Mouse (Mus musculus): Measurements from ENCODE around the gene Spag8. TPM values are rescaled to one million over a fixed set of nuclear protein-coding genes. Genes with fewer than 3 reads are reported as not detected.

The Spag8 gene
- total RNA-seq (2021), result under 1 TPM in 1 of 2 experiments, not detected in 1; 0.33 TPM
- long read RNA-seq, experiment 1, result 0 reads
- long read RNA-seq, experiment 2, result 0 reads

GRCm38 (mm10) chr4:43653161-43654015 lies at the start of gene Spag8:
Gene Spag8, minus strand, starts transcription at chr4:43653594.
- DNase-seq, result no peak

DNA sequence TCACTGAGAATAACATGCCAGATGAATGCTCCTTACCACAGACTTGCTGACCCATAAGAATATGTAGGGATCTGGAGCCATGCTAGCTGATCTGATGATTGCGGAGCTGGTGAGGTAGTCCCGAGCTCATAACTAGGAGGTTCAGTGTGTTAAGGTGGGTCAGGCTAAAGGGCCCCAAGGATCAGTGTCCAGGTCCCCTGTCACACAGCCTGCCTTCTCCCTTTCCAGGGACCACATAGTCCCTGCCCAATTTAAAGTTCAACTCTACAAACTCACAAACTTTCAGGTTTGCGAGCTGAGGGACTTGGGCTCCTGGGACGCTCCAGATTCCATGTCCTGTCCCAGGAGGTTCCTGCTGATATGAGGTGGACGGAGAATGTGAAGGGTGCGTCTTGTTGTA lies 47.3 kb upstream of the Spag8 start, which contains the start of gene Olfr70:
Olfr70 (minus strand) TSS at position 101 of the 400 bp plus-strand sequence.
- no peak for DNase-seq

DNA sequence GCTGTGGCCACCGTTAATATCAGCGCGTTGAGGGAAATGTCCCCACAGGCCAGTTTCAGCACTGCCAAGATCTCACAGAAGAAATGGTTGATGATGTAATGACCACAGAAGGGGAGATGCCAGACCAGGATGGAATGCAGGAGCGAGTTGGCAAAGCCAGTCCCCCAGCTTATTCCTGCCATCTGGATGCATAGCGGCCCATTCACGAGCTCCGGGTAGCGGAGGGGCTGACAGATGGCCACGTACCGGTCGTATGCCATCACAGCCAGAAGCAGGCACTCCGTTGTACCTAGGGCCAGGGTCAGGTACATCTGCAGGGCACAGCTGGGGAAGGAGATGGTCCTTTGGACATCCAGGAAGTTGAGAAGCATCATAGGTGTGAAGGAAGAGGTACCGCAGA lies 43.2 kb upstream of the Spag8 start:
- no peak for DNase-seq

GRCm38 (mm10) chr4:43695249-43695671 lies 41.9 kb upstream of the Spag8 start:
- DNase-seq, result peak; percentile 67

GRCm38 (mm10) chr4:43694439-43695248 lies 41.2 kb upstream of the Spag8 start:
- no peak for DNase-seq

DNA sequence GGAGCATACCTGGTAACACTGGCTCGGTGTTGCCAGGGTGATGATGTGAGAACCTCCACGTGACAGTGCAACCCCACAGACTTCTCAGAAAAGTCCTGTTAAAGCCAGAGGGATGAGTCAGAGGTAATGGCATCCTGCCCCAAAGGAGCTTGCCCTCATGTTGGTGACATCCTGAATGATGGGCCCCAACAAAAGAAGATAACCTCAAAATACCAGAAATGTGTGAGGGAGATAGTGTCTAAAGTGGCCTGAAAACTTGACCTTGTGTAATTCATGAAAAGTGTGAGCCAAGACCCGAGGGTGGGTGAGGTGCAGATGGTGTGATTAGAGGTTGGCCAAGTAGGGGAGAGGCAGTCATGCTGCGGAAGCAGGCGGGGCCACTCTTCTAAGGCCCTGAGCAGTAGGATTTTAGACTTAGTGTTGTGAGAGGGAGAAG lies 40.4 kb upstream of the Spag8 start:
- DNase-seq, result peak; percentile 35

DNA sequence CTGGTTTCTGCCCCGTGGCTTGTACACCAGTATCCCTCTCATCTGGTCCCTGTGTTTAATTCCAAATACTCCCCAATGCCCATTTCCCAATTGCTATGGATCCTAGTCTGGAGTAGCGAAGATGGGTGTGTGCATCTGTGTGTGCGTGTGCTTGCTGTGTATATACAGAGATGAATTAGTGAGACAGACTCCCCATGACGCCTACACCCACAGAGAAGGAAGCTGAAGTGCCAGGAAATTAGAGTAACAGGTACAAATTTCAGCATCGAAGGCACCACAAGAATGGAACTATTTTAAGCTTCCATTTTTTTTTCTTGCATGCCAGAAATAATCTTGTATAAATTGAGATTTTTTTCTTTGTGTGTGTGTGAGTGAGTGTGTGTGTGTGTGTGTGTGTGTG lies 37.6 kb upstream of the Spag8 start:
- no peak for DNase-seq

DNA sequence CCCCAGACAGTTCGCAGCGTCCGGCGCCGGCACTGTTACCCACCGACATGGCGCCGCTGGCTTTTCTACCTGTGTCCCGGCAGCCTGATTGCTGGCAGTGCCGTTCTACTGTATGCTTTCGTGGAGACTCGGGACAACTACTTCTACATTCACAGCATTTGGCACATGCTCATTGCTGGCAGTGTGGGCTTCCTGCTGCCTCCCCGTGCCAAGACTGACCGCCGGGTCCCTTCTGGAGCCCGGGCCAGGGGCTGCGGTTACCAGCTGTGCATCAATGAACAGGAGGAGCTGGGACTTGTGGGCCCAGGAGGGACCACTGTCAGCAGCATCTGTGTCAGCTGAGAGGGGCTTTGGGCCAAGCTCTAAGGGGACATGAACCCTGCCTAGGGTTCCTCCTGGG lies 36.6 kb upstream of the Spag8 start:
- DNase-seq, result no peak

- peak; percentile 78 for DNase-seq
Observed at GRCm38 (mm10) chr4:43679416-43680043, 26.1 kb upstream of the Spag8 start.

DNA sequence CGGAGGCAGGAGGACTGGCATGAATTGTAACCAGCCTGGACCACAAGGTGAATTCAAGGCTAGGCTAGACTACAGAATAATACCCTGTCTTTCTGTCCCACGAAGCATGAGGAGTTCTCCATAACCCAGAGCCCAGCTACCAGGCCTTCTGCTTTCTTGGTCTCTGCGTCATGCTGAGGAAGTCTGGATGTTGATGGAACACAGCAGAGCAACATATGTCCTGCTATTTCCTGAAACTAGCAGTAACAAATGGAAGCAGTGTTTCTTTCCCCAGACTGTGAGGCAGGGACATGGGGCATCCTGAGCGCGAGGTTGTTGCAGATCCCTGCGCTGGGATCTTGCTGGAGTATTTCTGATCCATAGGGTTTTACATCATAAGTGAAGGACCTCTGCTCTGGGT lies 25.1 kb upstream of the Spag8 start:
- DNase-seq, result no peak

- DNase-seq, result no peak
Observed at GRCm38 (mm10) chr4:43675608-43676007, 22.2 kb upstream of the Spag8 start.

- no peak for DNase-seq
Observed at GRCm38 (mm10) chr4:43674974-43675373, 21.6 kb upstream of the Spag8 start.

GRCm38 (mm10) chr4:43673703-43674102 lies 20.3 kb upstream of the Spag8 start:
- DNase-seq, result no peak

- peak; percentile 62 for DNase-seq
Observed at GRCm38 (mm10) chr4:43672070-43672469, 18.7 kb upstream of the Spag8 start.

DNA sequence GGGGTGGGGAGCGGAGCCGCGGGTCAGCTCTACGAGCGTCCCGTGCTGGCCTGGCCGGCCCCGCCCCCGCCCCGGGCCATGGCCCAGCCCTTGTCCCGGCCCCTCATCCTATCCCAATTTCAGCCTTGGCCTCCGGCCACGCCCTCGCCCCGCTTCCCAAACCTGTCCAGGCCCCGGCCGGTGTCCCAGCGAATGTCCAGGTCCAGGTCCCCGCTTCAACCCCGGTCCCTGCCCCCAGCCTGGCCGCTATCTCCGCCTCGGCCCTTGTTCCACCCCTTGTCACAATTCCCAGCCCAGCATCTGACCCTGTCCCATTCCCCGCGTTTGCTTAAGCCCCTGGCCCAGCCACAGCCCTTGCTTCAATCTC lies 16.0 kb upstream of the Spag8 start:
- DNase-seq, result no peak

DNA sequence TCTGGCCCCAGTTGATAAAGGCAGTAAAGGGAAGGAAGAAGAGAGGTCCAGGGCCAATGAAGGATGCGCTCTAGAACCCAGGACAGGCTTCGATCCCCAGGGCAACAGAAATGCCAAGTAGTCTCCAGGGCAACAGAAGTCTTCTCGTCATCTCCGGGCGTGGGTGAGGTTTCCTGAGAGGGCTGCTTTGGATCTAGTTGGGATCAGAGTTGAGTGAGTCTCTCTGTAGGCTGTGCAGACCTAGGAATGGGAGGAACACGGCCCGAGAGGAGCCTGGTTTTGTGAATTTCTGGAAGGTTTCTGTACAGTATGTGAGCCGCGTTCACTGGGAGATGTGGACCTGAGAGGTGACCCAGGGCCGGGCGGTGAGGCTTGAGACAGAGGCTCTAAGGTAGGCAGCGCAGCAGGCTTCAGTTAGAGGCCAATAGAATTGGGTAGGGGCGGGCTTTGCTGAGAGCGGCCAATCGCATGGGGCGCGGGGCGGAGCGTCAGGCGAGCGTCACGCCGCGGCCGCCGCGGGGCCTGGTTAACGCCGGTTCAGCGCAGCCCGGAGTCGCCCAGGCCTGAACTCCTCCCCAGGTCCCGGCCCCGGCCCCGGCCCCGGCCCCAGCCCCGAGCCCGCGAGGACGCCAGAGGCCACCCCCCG lies 15.5 kb upstream of the Spag8 start, which contains the start of the genes Tmem8b and Fam221b:
Tmem8b (plus strand) TSS at position 190 of the 646 bp plus-strand sequence.
Fam221b (minus strand) TSS at position 364 of the 646 bp plus-strand sequence.
- DNase-seq, result peak; percentile 90

GRCm38 (mm10) chr4:43666412-43666811 lies 13.0 kb upstream of the Spag8 start:
- no peak for DNase-seq

GRCm38 (mm10) chr4:43657146-43657545 lies 3.8 kb upstream of the Spag8 start:
- DNase-seq, result no peak

DNA sequence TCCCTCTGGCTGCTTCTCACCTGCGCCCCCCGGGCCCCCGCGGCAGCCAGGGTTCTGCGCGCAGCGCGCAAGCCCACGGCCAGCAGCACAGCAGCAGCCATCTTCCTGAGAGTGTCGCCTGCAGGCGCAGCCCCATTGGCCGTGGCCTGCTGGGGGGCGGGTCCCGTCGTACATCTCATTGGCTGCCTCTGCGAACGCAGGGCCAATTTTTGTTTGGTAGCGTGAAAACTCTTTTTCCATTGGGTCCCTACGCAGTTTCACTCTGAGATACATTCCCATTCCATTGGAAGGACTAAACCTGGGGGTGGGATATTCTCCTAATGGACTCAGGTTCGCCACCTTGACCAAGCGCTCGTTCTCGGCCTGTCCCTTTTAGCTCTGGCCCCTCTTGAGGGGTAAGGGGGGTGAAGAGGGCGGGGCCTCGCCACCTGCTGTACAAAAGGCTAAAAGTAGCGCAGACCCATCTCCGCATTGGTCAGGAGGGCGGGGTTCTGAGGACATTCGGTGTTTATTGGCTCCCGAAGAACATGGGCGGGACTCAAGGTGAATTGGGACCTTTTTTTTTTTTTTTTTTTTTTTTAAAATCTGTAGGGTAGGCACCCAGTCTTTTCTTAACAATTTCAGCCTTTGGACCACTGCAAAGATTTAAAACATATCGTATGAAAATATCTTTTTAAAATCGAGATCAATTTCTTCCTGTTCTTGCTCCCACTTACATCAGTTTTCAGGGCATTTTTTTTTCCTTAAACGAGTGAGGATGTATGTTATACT lies 3.1 kb upstream of the Spag8 start, which contains the start of gene Hint2:
Hint2 (minus strand) TSS at position 128 of the 771 bp plus-strand sequence.
- peak; percentile 96 for DNase-seq

GRCm38 (mm10) chr4:43655656-43656338 lies 2.4 kb upstream of the Spag8 start:
- DNase-seq, result no peak
